Mouse (Mus musculus) frontal cortex, postnatal 14 days (tissue): ENCODE results near the gene Akr1c18.

Experiments used
- DNase-seq, 2 experiments: peaks; one replicate each; pipeline ENCODE4 v3.0.0; 2022; ENCODE audit warnings: low spot score in 2 of 2

Akr1c18 gene

DNA sequence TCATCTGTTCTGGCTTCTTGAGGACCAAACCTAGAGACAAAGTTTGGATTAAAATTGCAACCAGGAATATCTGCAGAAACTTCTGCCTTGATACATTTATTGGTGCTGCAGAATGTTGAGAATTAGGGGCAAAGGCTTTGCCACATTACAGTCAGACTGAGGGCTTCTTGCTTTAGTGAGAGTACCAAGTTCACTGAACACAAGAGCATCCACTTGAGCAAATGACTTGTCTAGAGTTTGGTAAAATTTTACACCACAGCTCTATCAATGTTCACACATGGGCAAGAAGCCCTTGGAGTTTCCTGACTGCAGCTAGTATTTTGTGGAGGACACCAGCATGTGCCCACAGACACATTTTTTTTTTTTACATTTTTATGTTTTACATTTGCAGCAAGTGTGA, 47.7 kb downstream of the Akr1c18 start:
- no peak for DNase-seq

GRCm38 (mm10) chr13:4101691-4102090, 48.8 kb downstream of the Akr1c18 start:
- no peak for DNase-seq
